Mouse (Mus musculus): ENCODE measurements at regions not wholly inside any gene's neighbourhood (a gene's known extent, or its start where the extent isn't known, plus 50 kb on each side); places are given as distances from the start of the nearest gene placed in this dataset.

- peak in 1 of 2 experiments; percentile 1 for DNase-seq
Measured at GRCm38 (mm10) chrX:145758406-145758805, 253.4 kb upstream of the Amot start.

- no peak for DNase-seq
Measured at GRCm38 (mm10) chrX:145753427-145753826, 248.4 kb upstream of the Amot start.
